Mouse (Mus musculus) kidney, adult 2 months (tissue): ENCODE measurements around the gene Arhgap44. TPM values are rescaled to one million over a fixed set of nuclear protein-coding genes. Genes with fewer than 3 reads are reported as not detected.

Experiments used
- DNase-seq: peaks from one replicate; pipeline ENCODE4 v3.0.0; 2021
- H3K27ac ChIP-seq: fragments of 200-500 bp; 2 replicates; pipeline ENCODE4 v1.5.1; 2012; ENCODE audit warnings: low read depth, low read length, control low read depth, inconsistent platforms; ENCODE audit not compliant: insufficient read depth
- H3K27me3 ChIP-seq: fragments of 200-500 bp; replicated peaks from 2 replicates; pipeline ENCODE4 v1.6.1; 2012; ENCODE audit warnings: mild to moderate bottlenecking, moderate library complexity, low read length, inconsistent platforms; ENCODE audit not compliant: control insufficient read depth, insufficient read depth
- H3K36me3 ChIP-seq: fragments of 200-500 bp; 2 replicates; pipeline ENCODE4 v1.6.1; 2012; ENCODE audit warnings: mild to moderate bottlenecking, moderate library complexity, low read length, inconsistent platforms; ENCODE audit not compliant: control insufficient read depth, insufficient read depth
- H3K4me1 ChIP-seq: fragments of 200-500 bp; 2 replicates; pipeline ENCODE4 v1.6.1; 2011; ENCODE audit warnings: low read length; ENCODE audit not compliant: control insufficient read depth, insufficient read depth
- H3K4me3 ChIP-seq: fragments of 200-500 bp; 2 replicates; pipeline ENCODE4 v1.5.1; 2011; ENCODE audit warnings: mild to moderate bottlenecking, low read depth, low read length, control low read depth; ENCODE audit not compliant: insufficient read depth
- CTCF ChIP-seq: fragments of 200-500 bp; conservative IDR thresholded peaks from 2 replicates; pipeline ENCODE4 v1.5.1; 2011; ENCODE audit warnings: low read depth, mild to moderate bottlenecking, control low read depth, low read length, moderate library complexity, mixed read lengths; ENCODE audit not compliant: insufficient read depth, insufficient read length
- POLR2A ChIP-seq: fragments of 200-500 bp; IDR thresholded peaks from one replicate; pipeline ENCODE4 v1.6.1; 2011; ENCODE audit warnings: low read depth, low read length, control low read depth
- WGBS: fragments of 180-500 bp; shearing (Covaris S2); methylation state at CpG from one replicate; pipeline ENCODE4 v1.1.7; 2018; 5-methylcytosine and 5-hydroxymethylcytosine counted together
- polyA plus RNA-seq: library from polyadenylated mRNA; depleted of rRNA; stranded (reverse); fragments of >200 nt; gene quantifications from 2 replicates; pipeline ENCODE4 v1.2.3, GENCODE M21; 2012

The Arhgap44 gene
- polyA plus RNA-seq, 1 experiment: 6.7 TPM

DNA sequence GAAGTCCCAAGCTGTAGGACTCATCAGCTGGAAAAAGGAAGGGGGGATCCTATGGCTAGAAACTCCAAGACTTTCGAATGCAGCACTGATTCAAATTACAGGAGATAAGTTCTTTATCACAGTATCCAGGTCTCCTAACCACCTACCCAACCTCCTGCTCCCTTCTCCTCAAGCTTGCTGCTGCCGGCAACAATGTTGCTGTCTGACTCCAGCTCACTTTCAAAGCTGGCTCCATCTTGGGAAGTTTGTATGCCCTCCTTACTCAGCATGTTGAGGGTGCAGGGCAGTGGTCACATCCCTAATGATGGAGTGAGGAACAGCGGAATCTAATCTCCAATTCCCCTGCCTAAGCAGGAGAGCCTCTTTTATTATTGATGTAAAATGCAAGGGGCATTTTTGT is 35.3 kb upstream of the Arhgap44 start:
- TF ChIP-seq POLR2A (no peak), CTCF (no peak)
- WGBS: 79% methylated on average over 3 of the region's 3 CpGs
- Histone ChIP-seq H3K4me3 (no peak overlapping the region), H3K36me3 (no peaks in the 10 kb centered on the region), H3K4me1 (no peaks in the 10 kb centered on the region), H3K27me3 (no peaks in the 10 kb centered on the region), H3K27ac (no peak overlapping the region)
- DNase-seq: no peak

DNA sequence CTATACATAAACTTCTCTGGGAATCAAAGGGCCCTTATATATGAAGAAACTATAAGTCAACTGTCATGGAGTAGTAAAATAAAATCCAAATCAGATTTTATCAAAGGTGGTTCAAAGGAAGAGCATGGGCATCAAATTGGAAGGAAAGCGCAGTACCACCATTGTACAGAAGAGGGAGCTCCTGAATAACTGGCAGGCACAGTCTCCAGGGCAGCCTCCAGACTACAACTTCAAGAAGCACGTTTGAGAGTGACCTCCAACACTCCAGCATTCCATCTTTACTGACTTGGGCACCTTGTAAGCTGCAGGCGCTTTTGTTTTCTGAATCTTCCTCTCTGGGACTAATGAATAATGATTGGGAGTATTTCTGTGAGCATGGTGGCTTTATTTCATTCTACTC is 34.5 kb upstream of the Arhgap44 start:
- WGBS: 8% methylated on average over 3 of the region's 3 CpGs
- no peaks in the 10 kb centered on the region for H3K4me1 ChIP-seq

DNA sequence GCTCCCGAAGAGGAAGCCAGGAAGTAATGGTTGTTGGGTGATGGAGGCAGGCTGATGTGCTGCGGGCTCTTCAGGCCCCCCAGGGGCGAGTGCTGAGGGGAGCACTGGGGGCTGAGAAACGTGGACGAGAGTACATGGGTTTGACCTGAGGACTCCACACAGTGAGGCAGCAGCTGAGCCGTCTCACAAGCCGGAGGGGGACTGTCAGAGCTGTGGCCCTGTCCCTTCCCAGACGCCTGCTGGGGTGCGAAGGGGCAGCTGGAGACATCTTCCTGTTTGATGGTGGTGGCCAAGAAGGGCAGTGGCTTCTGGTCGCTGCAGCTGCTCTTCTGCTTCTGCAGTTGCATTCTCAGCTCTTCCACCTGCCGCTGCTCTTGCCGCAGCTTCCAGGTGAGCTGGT is 24.2 kb upstream of the Arhgap44 start:
- H3K36me3 ChIP-seq: no peaks in the 10 kb centered on the region
- H3K4me3 ChIP-seq: no peak overlapping the region
- no peaks in the 10 kb centered on the region for H3K4me1 ChIP-seq
- TF ChIP-seq POLR2A (no peak), CTCF (no peak)
- 68% methylated on average over 12 of the region's 12 CpGs for WGBS
- no peaks in the 10 kb centered on the region for H3K27me3 ChIP-seq
- peak; percentile 4 for DNase-seq
- no peak overlapping the region for H3K27ac ChIP-seq

More for the DNA sequence above, 34.5 kb upstream of the Arhgap44 start:
- no peaks in the 10 kb centered on the region for H3K36me3 ChIP-seq
- no peaks in the 10 kb centered on the region for H3K27me3 ChIP-seq
- H3K4me3 ChIP-seq: no peak overlapping the region
- peak; percentile 72 for DNase-seq
- TF ChIP-seq POLR2A (no peak), CTCF (peak; percentile 78)
- no peak overlapping the region for H3K27ac ChIP-seq

DNA sequence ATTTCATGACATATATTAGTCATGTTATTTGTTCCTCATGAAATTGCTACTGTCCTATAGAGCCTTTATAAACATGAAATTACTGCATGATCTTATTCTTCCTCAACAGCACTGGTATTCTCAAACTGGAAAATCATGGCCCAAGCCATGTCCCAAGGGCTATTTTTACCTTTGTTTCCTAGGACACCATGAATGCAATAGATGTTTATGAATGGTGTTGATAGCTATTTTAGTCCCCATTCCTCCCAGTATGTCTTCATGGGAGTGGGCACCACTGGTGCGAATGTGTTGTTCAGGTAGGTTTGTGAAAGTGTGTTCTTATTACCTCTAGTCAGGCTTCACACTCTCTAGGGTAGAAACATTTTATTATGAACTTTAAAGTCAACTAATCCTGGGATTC is 22.4 kb upstream of the Arhgap44 start:
- DNase-seq: no peak
- Histone ChIP-seq H3K27me3 (no peaks in the 10 kb centered on the region), H3K36me3 (no peaks in the 10 kb centered on the region), H3K27ac (no peak overlapping the region), H3K4me1 (no peaks in the 10 kb centered on the region), H3K4me3 (no peak overlapping the region)
- 94% methylated on average over 1 of the region's 1 CpGs for WGBS
- TF ChIP-seq POLR2A (no peak), CTCF (no peak)

DNA sequence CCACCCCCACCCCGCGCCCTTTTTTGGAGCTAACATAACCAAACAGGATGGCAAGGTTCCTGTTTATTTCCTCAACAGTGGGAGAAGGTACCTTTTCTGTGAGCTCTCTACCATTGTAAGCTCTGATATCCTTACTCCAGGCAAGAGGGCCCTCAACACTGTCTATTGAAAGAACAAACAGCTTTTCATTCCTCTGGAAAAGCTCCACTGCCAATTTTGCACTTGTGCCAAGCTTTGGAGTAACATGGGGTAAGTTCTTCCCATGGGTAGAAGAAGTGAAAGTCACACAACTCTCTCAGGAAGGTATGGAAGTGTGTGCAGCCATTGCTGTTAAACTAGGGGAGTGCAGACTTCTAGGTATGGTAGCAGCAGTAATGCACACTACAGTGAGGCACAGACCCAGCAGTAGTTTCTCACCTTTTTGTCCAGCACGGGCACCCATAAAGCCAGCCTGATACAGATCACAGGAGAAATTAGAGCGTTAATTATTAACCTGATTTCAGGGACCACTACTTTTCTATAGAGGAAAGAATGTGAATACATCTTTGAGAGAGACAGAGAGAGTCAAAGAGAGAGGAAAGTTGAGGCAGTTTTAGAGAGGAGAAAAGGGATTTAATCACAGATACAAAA is 7.5 kb upstream of the Arhgap44 start:
- WGBS: 68% methylated on average over 4 of the region's 4 CpGs
- Histone ChIP-seq H3K4me1 (no peaks in the 10 kb centered on the region), H3K4me3 (no peak overlapping the region), H3K36me3 (no peaks in the 10 kb centered on the region), H3K27me3 (no peaks in the 10 kb centered on the region), H3K27ac (no peak overlapping the region)
- DNase-seq: peak; percentile 14
- no peak for TF ChIP-seq POLR2A
- no peak for TF ChIP-seq CTCF

DNA sequence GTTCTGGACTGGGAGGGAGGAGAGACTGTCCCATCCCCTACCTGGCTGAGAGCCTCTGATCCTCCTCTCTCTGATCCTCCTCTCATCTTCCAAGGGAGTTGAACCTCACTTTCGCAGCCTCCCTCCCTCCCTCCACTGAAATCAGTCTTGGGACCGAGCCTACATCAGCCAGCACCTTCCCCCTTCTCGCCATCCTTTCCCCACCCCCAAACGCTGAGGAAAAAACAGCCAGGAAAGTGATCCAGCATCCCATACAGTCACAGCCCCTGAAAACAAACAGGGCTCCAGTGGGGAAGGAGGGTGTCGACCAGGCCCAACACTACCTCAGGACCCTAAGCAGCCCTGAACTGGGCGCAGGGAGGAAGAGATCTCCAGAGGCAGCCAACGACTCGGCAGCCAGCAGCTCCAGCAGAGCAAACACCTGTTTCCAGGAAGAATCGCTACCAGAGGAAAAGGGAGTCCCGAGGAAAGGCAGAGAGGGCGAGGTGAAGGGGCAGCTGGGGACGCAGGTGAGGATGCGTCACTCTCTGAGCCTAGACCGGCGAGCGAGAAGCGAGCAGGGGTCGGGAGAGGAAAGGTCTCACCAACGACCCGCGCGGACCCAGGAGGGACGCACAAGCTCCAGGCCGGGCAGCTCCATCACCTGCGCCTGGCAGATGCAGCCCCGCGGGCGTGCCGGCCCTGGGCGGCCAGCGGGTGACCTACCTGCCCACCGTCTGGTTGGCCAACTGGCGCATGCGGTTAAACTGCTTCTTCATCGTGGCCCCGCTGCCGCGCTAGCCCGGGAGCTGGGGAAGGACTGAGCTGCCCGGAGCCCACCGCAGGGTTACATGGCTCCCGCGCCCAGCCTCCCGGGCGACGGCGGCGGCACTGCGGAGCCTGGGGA is 637 bp downstream of the Arhgap44 start:
- WGBS: 5% methylated on average over 41 of the region's 49 CpGs
- peak; percentile 21 for DNase-seq
- H3K36me3 ChIP-seq: no peaks in the 10 kb centered on the region
- H3K27ac ChIP-seq: no peak overlapping the region
- no peak for TF ChIP-seq POLR2A
- TF ChIP-seq CTCF: no peak
- H3K4me1 ChIP-seq: no peaks in the 10 kb centered on the region
- H3K27me3 ChIP-seq: no peaks in the 10 kb centered on the region
- peak overlapping the region; percentile 85 for H3K4me3 ChIP-seq
